Mouse (Mus musculus): ENCODE measurements around the gene Nsun5. TPM values are rescaled to one million over a fixed set of nuclear protein-coding genes. Genes with fewer than 3 reads are reported as not detected.
A peak's percentile ranks its signal among the peaks of the same experiment; 100 is the strongest.

The Nsun5 gene
- total RNA-seq, 1 experiment = 40.2 TPM

- Histone ChIP-seq H3K9ac (ENCODE audit: insufficient read depth, low read depth, low read length, poor library complexity, severe bottlenecking) (no peak overlapping the region), H3K9me3 (ENCODE audit: control insufficient read depth, insufficient read depth, low read depth, low read length) (no peaks in the 10 kb centered on the region), H3K27ac (ENCODE audit: insufficient read depth, low read depth, low read length, poor library complexity, severe bottlenecking) (no peak overlapping the region), H3K36me3 (ENCODE audit: control insufficient read depth, insufficient read depth, low read length, poor library complexity, severe bottlenecking) (no peaks in the 10 kb centered on the region), H3K4me1 (ENCODE audit: control insufficient read depth in 2 of 2, insufficient read depth in 2 of 2, low read length in 2 of 2, poor library complexity in 1 of 2) (no peaks in the 10 kb centered on the region), H3K4me3 (ENCODE audit: insufficient read depth in 1 of 2, low read depth in 1 of 2, low read length in 2 of 2, poor library complexity in 1 of 2, severe bottlenecking in 1 of 2) (no peak overlapping the region)
- DNase-seq (ENCODE audit: low read depth, low spot score) = no peak
- in situ Hi-C loops (cut with MboI; ENCODE audit: low sequenced_read_pairs in 2 of 2, unreplicated experiment in 2 of 2) = no loop called here
- TF ChIP-seq ZNF384 (IDR thresholded peaks at IDR 0.05; ENCODE audit: low read depth, low read length) (no peak), MAFK (IDR thresholded peaks at IDR 0.05; ENCODE audit: insufficient read depth, low read depth, low read length) (no peak), HCFC1 (IDR thresholded peaks at IDR 0.05; ENCODE audit: borderline replicate concordance, insufficient read depth, low read length) (no peak), ZC3H11A (IDR thresholded peaks at IDR 0.05; ENCODE audit: borderline replicate concordance, low read depth, low read length) (no peak), CHD2 (IDR thresholded peaks at IDR 0.05; ENCODE audit: low read depth, low read length) (no peak)
Measured at GRCm38 (mm10) chr5:135356090-135356489, 13.7 kb upstream of the Nsun5 start.

- in situ Hi-C loops (cut with MboI; ENCODE audit: low sequenced_read_pairs in 2 of 2, unreplicated experiment in 2 of 2) = no loop called here
- H3K9me3 ChIP-seq (ENCODE audit: control insufficient read depth, insufficient read depth, low read depth, low read length) = no peaks in the 10 kb centered on the region
- TF ChIP-seq MAFK (IDR thresholded peaks at IDR 0.05; ENCODE audit: insufficient read depth, low read depth, low read length) (no peak), HCFC1 (IDR thresholded peaks at IDR 0.05; ENCODE audit: borderline replicate concordance, insufficient read depth, low read length) (no peak), ZC3H11A (IDR thresholded peaks at IDR 0.05; ENCODE audit: borderline replicate concordance, low read depth, low read length) (no peak), ZNF384 (IDR thresholded peaks at IDR 0.05; ENCODE audit: low read depth, low read length) (no peak), CHD2 (IDR thresholded peaks at IDR 0.05; ENCODE audit: low read depth, low read length) (no peak)
- no peak for DNase-seq (ENCODE audit: low read depth, low spot score)
- no peak overlapping the region for H3K27ac ChIP-seq (ENCODE audit: insufficient read depth, low read depth, low read length, poor library complexity, severe bottlenecking)
- no peak overlapping the region for H3K9ac ChIP-seq (ENCODE audit: insufficient read depth, low read depth, low read length, poor library complexity, severe bottlenecking)
- H3K4me1 ChIP-seq (ENCODE audit: control insufficient read depth in 2 of 2, insufficient read depth in 2 of 2, low read length in 2 of 2, poor library complexity in 1 of 2) = no peaks in the 10 kb centered on the region
- H3K4me3 ChIP-seq (ENCODE audit: insufficient read depth in 1 of 2, low read depth in 1 of 2, low read length in 2 of 2, poor library complexity in 1 of 2, severe bottlenecking in 1 of 2) = no peak overlapping the region
- no peaks in the 10 kb centered on the region for H3K36me3 ChIP-seq (ENCODE audit: control insufficient read depth, insufficient read depth, low read length, poor library complexity, severe bottlenecking)
Measured at GRCm38 (mm10) chr5:135357556-135357955, 12.2 kb upstream of the Nsun5 start.

DNA sequence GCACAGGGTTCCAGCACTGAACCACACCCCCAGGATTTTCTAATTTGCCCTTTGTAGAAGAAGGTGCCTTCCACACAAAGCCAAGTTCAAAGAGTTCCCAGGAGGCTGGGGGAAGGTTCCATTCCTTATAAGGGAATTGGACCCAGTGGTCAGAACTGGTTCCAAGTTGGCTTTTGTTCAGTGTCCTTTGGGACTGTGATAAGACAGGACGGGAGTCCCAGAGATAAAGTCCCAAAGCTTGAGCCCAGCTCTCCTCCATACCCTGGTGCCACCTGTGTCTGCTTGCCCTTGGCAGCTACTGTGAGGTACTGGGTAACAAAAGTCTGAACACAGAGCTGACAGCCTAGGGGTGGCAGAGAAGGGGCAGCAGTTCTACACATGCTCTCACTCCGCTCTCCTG is 10.0 kb upstream of the Nsun5 start:
- in situ Hi-C loops (cut with MboI; ENCODE audit: low sequenced_read_pairs in 2 of 2, unreplicated experiment in 2 of 2) = no loop called here
- Histone ChIP-seq H3K9ac (ENCODE audit: insufficient read depth, low read depth, low read length, poor library complexity, severe bottlenecking) (no peak overlapping the region), H3K36me3 (ENCODE audit: control insufficient read depth, insufficient read depth, low read length, poor library complexity, severe bottlenecking) (no peaks in the 10 kb centered on the region), H3K4me1 (ENCODE audit: control insufficient read depth in 2 of 2, insufficient read depth in 2 of 2, low read length in 2 of 2, poor library complexity in 1 of 2) (no peaks in the 10 kb centered on the region; a peak in 1 of 4 replicates), H3K9me3 (ENCODE audit: control insufficient read depth, insufficient read depth, low read depth, low read length) (no peaks in the 10 kb centered on the region), H3K27ac (ENCODE audit: insufficient read depth, low read depth, low read length, poor library complexity, severe bottlenecking) (no peak overlapping the region), H3K4me3 (ENCODE audit: insufficient read depth in 1 of 2, low read depth in 1 of 2, low read length in 2 of 2, poor library complexity in 1 of 2, severe bottlenecking in 1 of 2) (no peak overlapping the region)
- TF ChIP-seq HCFC1 (IDR thresholded peaks at IDR 0.05; ENCODE audit: borderline replicate concordance, insufficient read depth, low read length) (no peak), ZNF384 (IDR thresholded peaks at IDR 0.05; ENCODE audit: low read depth, low read length) (no peak), MAFK (IDR thresholded peaks at IDR 0.05; ENCODE audit: insufficient read depth, low read depth, low read length) (no peak), CHD2 (IDR thresholded peaks at IDR 0.05; ENCODE audit: low read depth, low read length) (no peak), ZC3H11A (IDR thresholded peaks at IDR 0.05; ENCODE audit: borderline replicate concordance, low read depth, low read length) (no peak)
- no peak for DNase-seq (ENCODE audit: low read depth, low spot score)

DNA sequence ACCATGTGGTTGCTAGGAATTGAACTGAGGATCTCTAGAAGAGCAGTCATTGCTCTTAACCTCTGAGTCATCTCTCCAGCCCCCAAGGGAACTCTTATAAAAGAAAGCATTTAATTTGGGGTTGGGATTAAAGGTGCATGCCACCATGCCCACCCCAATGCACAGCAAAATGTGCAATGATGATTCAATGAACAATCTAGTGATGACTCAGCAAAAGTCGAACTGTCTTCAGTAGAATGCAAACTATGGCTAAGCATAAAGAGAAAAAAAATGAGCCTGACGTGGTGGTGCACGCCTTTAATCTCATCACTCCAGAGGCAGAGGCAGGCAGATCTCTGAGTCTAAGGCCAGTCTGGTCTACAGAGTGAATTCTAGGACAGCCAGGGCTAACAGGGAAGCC is 7.2 kb upstream of the Nsun5 start:
- Histone ChIP-seq H3K27ac (ENCODE audit: insufficient read depth, low read depth, low read length, poor library complexity, severe bottlenecking) (no peak overlapping the region), H3K9ac (ENCODE audit: insufficient read depth, low read depth, low read length, poor library complexity, severe bottlenecking) (no peak overlapping the region), H3K9me3 (ENCODE audit: control insufficient read depth, insufficient read depth, low read depth, low read length) (no peaks in the 10 kb centered on the region), H3K36me3 (ENCODE audit: control insufficient read depth, insufficient read depth, low read length, poor library complexity, severe bottlenecking) (no peaks in the 10 kb centered on the region), H3K4me3 (ENCODE audit: insufficient read depth in 1 of 2, low read depth in 1 of 2, low read length in 2 of 2, poor library complexity in 1 of 2, severe bottlenecking in 1 of 2) (no peak overlapping the region), H3K4me1 (ENCODE audit: control insufficient read depth in 2 of 2, insufficient read depth in 2 of 2, low read length in 2 of 2, poor library complexity in 1 of 2) (no peaks in the 10 kb centered on the region; a peak in 1 of 4 replicates)
- no peak for DNase-seq (ENCODE audit: low read depth, low spot score)
- in situ Hi-C loops (cut with MboI; ENCODE audit: low sequenced_read_pairs in 2 of 2, unreplicated experiment in 2 of 2) = no loop called here
- TF ChIP-seq ZNF384 (IDR thresholded peaks at IDR 0.05; ENCODE audit: low read depth, low read length) (no peak), MAFK (IDR thresholded peaks at IDR 0.05; ENCODE audit: insufficient read depth, low read depth, low read length) (peak; percentile 75)

DNA sequence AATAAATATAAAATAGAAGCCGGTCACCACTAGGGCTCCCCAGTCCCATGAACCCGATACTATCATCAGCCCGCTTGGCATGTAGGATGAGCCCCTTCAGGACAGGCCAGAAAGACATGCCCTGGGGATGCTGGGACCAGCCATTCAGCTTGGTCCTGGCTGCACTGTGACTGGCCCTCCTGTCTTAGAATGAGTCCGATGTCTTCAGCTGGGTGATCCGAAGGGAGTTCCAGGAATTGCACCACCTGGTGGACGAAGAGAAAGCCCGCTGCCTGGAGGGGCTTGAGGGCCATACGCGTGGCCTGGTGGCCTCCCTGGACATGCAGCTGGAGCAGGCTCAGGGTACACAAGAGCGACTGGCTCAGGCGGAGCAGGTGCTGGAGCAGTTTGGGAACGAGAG is 6.2 kb upstream of the Nsun5 start:
- no peak for DNase-seq (ENCODE audit: low read depth, low spot score)
- Histone ChIP-seq H3K27ac (ENCODE audit: insufficient read depth, low read depth, low read length, poor library complexity, severe bottlenecking) (no peak overlapping the region), H3K36me3 (ENCODE audit: control insufficient read depth, insufficient read depth, low read length, poor library complexity, severe bottlenecking) (no peaks in the 10 kb centered on the region), H3K9ac (ENCODE audit: insufficient read depth, low read depth, low read length, poor library complexity, severe bottlenecking) (no peak overlapping the region), H3K4me1 (ENCODE audit: control insufficient read depth in 2 of 2, insufficient read depth in 2 of 2, low read length in 2 of 2, poor library complexity in 1 of 2) (peaks cover 0 to 2% of the 10 kb centered on the region in 2 experiments; a peak in 1 of 4 replicates), H3K4me3 (ENCODE audit: insufficient read depth in 1 of 2, low read depth in 1 of 2, low read length in 2 of 2, poor library complexity in 1 of 2, severe bottlenecking in 1 of 2) (no peak overlapping the region), H3K9me3 (ENCODE audit: control insufficient read depth, insufficient read depth, low read depth, low read length) (no peaks in the 10 kb centered on the region)
- in situ Hi-C loops (cut with MboI; ENCODE audit: low sequenced_read_pairs in 2 of 2, unreplicated experiment in 2 of 2) = no loop called here
- TF ChIP-seq CHD2 (IDR thresholded peaks at IDR 0.05; ENCODE audit: low read depth, low read length) (no peak), HCFC1 (IDR thresholded peaks at IDR 0.05; ENCODE audit: borderline replicate concordance, insufficient read depth, low read length) (no peak), MAFK (IDR thresholded peaks at IDR 0.05; ENCODE audit: insufficient read depth, low read depth, low read length) (no peak), ZNF384 (IDR thresholded peaks at IDR 0.05; ENCODE audit: low read depth, low read length) (no peak), ZC3H11A (IDR thresholded peaks at IDR 0.05; ENCODE audit: borderline replicate concordance, low read depth, low read length) (no peak; the same call in 1 of the 2 replicates)

Data from ES-E14 (cell line).